Mouse (Mus musculus) bone marrow, adult 2 months (tissue): ENCODE measurements at regions not wholly inside any gene's neighbourhood (a gene's known extent, or its start where the extent isn't known, plus 50 kb on each side); places are given as distances from the start of the nearest gene placed in this dataset.

Source experiments
- CTCF ChIP-seq: fragments of 200-500 bp; IDR thresholded peaks from 2 replicates; pipeline ENCODE4 v1.5.1; 2011; ENCODE audit warnings: low read length, control low read depth; ENCODE audit not compliant: control insufficient read depth, insufficient read depth
- POLR2A ChIP-seq: fragments of 200-500 bp; IDR thresholded peaks from 2 replicates; pipeline ENCODE4 v1.6.1; 2011; ENCODE audit warnings: low read depth, mild to moderate bottlenecking, control low read depth, low read length, borderline replicate concordance; ENCODE audit not compliant: control insufficient read depth

DNA sequence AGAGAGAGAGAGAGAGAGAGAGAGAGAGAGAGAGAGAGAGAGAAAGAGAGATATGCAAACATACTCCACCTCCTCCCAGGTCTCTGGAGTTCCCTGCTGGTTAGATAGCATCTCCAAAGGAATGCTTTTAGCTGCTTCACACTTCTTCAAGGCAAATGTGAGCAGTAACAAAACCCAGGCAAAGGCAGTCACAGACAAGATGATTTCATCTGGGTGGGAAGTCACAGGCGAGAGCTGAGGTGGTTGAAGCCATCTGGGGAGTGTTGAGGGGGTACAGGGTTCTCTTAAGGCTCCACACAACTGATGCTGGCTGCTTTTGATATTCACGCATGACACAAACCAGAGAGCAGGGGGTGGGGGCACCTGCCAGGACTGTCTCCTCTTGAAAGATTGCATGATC is 322.7 kb upstream of the Mki67 start:
- TF ChIP-seq CTCF: no peak
- no peak for TF ChIP-seq POLR2A
